Mouse (Mus musculus) ovary, postnatal 36 days (tissue): ENCODE measurements at regions not wholly inside any gene's neighbourhood (a gene's known extent, or its start where the extent isn't known, plus 50 kb on each side); places are given as distances from the start of the nearest gene placed in this dataset.

Source experiments
- DNase-seq: peaks from one replicate; pipeline ENCODE4 v3.0.0; 2022; ENCODE audit warnings: low spot score, mixed read lengths

GRCm38 (mm10) chr7:74224378-74224777 lies 210.9 kb upstream of the St8sia2 start:
- DNase-seq: no peak

GRCm38 (mm10) chr7:74200661-74201060 lies 187.2 kb upstream of the St8sia2 start:
- peak; percentile 5 for DNase-seq

DNA sequence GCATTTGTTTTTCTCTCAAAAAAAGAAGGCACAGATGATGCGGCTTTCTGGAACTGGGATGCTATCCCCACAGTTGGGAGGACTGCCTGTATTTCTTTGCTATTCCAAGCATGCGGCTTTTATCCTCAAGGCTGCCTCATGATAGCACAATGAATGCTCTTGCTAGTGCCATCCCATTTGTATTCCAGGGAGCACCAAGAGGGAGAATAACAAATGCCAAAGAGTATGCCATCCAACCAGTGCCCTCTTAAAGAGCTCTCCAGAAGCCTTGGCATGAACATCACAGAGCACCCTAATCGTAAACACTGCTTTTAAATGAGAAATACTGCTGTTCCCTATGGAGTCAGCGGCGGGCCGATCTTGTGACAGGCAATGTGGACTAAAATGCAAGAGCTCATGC lies 185.3 kb upstream of the St8sia2 start:
- DNase-seq: no peak

DNA sequence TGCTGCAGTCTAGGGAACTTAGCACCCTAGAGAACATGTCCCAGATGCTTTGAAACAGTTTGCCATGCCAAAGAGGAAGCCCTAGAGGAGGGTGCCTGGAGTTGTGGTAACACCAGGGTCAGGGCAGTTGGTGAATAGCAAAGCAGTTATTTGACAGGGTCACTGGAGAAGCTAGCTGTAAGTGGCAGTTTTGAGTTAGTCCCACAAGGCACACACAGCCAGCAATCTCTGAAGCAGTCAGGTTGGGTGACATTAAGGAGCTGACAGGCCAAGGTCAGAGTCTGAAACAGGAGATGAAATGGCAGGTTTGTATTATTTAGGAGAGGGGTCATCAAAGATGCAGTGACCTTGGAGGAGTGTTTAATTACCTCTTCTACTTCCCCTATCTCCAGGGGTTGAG lies 171.2 kb upstream of the St8sia2 start:
- no peak for DNase-seq

DNA sequence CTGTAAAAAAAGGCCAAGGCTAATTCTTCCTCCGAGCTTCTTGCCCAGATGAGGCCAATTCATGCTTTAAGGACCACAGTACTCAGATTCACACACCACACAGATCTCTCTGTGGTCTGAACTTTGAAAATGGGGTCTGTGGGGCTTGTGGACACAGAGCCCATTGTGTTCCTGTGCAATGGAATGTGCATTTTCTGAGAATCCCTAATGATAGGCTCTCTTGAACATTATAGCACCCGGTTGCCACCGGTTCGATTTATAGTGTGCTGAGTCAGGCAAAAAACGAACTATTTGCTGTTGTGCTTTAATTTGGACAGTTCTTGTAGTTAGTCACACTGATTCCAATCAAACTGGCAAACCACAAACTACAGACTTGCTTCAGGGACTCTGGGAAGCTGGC lies 160.7 kb upstream of the St8sia2 start:
- no peak for DNase-seq

GRCm38 (mm10) chr7:74173230-74173612 lies 159.7 kb upstream of the St8sia2 start:
- no peak for DNase-seq

DNA sequence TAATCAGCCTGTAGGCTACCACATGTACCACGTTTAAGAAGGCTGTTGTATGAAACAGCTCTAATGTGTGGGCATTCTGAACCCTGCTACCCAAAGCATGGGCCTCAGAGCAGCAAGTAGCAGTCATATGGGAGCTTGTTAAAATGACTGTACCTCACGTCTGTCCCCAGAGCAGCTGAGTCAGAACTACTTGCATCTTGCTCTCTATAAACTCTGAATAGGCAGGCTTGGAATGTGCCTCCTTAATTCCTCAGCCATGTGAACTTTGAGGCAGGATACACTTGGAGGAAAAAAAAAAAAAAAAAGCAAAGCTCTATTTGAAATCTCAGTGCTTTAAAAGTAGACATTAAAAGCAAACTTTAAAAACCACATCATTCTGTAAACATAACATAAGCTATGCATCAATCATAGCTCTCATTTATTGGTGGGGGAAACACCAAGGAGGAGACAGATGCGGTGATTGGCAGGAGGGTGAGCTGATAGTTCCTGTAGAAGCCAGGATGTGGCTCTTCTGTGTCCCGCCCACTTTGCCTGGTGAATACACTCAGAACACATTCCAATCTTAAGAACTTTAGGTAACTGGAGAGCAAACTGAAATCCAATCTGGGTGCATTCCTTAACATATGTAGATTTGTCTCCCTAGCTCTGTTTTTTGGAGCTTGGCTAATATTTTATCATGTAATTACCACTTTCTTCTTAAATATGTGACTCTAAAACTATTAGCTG lies 159.2 kb upstream of the St8sia2 start:
- no peak for DNase-seq

DNA sequence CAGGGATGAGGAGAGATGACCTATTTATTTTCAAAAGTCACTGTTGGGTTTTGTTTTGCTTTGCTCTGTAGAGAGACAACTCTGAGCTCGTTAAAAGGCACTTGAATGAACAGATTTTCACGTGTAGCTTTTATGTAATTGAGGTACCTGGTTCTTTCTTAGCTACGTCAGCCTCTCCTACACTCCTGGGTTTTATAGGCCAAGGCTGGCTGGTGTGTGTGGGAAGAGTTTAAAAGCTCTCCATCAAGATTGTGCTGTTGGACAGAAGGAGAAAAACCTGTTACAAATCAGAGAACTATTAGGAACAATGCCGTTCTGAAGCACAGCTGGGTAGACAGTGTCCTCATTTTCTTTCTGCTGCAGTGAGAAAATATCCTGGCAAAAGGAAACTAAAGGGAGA lies 138.1 kb upstream of the St8sia2 start:
- DNase-seq: no peak

- DNase-seq: no peak
These were observed 129.7 kb upstream of the St8sia2 start for GRCm38 (mm10) chr7:74143236-74143635.

DNA sequence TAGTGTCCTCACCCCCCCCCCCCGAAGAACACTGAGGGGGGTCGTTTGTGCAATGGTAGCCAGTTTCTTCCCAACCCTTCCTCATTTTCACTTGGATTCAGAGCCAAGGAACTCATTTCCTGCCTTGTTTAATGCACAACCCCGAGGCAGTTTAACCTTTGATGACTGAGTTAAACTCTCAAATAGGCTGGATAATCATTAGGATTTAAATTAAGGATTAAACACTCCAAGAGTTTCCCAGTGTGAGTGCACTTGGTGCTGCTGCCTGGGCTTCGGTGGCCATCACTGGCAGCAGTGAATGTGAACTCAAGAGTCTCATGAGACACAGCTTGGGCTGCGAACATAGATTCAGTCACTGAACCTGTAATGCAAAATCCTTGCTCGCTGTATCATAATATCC lies 124.7 kb upstream of the St8sia2 start:
- DNase-seq: no peak

GRCm38 (mm10) chr7:74130206-74130836 lies 116.8 kb upstream of the St8sia2 start:
- no peak for DNase-seq

DNA sequence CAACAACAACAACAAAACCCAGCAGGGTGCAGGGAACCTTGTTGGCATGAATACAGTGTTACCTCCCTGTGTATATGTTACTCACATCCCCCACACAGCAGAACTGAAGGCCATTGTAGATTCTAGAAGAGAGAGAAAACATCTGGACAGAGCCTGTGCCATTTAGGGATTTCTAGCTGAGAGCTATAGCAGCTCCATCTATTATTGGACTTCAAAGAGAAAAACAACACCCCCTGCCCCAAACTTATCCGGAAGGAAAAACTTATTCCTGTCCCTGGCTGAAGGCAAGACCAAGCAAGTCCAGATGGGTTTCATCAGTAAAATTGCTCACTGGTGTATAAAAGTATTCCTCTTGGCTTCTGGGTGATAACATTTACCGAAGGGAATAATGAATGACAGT lies 98.6 kb upstream of the St8sia2 start:
- no peak for DNase-seq

GRCm38 (mm10) chr7:74108347-74108746 lies 94.9 kb upstream of the St8sia2 start:
- no peak for DNase-seq

DNA sequence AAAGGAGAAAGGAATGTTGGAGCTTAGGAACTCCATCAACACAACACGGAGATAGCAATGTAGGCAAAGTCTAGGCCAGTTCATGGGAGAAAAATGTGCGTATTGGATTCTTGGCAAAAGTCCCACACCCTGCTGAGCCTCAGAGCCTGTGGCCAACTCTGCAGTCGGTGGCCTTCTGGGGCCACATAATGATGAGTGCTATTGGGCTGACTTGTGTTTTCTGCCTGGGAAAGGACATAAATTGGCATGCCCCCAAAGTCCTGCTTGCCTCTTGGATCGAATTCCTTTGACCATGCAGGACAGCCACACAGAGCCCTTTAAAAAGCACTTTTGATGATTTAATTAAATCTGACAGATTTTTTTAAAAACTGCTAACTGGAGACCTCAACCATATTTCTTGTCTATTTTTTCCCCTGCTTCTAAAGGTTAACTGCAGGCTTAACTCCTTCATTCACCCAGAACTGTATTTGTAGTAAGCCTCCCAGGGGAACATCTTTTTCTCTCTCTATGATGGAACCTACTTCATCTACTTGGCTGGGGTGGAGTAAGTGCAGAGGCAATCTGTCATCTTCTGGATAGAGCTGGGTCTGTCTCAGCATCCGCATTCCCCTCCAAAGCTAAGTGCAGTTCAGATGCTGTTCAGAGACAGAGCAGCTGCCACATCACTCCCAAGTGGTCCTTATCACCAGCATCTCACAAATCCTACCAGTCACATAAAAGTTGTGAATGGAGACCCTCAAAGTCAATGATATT lies 93.9 kb upstream of the St8sia2 start:
- no peak for DNase-seq

DNA sequence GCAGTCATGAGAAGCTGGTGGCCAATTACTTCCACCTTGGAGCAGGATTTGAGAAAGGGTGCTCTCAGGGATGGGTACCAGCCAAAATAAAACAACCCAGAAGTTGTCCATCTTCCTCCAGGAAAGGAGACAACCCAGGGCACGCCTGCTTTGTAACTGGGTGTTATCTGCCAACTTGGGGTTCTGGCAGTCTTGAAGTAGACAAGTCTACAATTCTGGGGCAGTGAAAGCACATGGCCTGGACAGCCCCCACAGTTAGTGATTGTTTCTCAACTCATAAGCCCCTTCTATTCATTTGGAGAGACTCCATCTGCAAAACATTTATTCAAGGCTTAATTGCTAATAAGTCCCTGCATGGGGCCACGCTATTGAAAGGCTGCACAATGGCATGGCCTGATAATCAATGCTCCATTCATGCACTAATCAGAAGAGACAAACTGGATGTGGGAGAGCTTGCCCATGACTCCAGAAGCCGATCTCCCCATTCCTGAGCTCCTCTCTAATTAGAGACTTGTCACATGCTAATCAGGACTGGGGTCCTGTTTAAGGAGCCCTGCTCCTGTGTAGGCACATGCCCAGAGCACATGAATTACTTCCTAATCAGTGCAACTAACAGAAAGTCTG lies 78.0 kb upstream of the St8sia2 start:
- no peak for DNase-seq

DNA sequence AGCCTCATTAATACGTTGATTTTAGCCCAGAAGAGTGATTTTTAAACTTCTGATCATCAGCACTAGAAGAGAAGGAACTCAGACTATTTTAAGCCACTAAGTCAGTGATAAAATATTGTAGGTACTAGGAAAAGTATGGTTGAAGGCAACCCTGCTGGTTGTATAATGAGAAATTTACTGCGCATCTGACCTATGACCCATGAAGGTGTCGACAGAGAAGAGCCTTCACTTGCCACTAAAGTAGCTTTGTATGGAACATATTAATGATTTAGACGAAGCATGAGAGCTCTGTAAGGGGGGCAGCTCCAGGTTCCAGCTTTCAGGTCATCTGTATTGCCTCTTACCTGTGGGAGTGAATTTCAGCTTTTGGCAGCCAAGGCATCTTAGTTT lies 67.4 kb upstream of the St8sia2 start:
- no peak for DNase-seq

DNA sequence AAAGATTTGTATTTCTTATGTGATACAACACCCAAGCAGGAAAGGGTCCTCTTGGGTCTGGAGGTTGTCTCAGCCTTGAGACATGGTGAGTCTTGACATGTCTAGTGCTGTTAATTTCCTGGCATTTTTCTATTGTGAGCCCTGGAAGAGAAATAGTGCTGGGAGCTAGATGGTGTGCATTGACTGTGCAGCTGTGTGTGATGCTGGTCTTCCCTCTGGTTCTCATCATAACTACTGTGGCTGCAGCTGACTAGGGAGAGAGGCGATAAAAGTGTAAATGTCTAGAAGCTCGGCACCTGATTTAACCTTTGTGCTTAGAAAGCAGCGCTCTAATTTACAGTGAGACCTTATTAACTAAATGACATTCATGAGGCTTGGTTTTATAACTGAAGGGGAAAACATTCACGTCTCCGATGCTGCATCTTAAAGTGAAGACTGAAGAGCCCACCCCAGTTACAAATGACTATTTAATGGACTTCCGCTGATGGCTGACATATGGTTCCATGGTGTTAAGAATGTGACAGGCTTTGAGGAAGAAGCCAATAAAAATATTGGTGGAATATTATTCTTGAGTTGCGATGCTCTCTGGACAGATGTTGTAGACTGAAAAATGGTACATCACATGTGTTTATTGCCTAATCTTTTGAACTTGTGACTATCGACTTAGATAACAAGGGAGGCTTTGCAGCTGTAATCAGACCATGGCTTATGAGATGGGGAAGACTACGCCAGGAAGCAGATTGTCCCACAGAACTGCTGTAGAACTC lies 66.8 kb upstream of the St8sia2 start:
- no peak for DNase-seq

GRCm38 (mm10) chr7:74072632-74073031 lies 59.1 kb upstream of the St8sia2 start:
- DNase-seq: no peak

GRCm38 (mm10) chr7:74070836-74071235 lies 57.3 kb upstream of the St8sia2 start:
- no peak for DNase-seq

DNA sequence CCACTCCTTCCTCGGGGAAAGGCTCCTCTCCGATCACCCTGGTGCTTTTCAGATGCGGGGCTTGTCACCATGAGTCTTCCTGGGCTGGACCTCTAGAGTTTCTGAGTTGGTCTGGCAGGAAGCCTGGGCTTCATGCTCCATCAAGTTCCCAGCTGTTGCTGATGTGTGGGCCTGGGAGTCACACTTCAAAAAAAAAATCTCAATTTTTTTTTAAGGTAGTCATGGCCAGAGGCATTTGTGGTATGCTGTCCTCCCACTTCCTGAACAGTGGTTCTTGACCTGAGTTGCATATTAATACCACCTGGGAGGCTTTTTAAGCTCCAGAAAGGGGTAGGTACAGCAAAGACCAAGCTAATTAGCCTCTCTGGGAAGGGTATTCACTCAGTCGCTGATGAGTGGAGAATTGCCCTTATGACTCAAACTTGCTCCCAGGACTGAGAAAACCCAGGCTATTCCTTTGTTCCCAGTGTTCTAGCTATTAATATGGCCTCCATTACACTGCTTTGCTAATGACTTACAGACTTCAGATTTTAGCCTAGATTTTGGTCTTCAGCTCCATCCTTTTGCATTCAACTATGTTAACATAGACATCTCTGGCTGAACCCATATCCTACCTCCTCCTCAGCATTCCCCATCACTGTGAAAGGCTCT lies 52.1 kb upstream of the St8sia2 start:
- DNase-seq: no peak
